Mouse (Mus musculus) bone marrow, adult 2 months (tissue): Measurements from ENCODE around the gene Fbxl19.

Experiments used
- CTCF ChIP-seq: fragments of 200-500 bp; IDR thresholded peaks from 2 replicates; pipeline ENCODE4 v1.5.1; 2011; ENCODE audit warnings: low read length, control low read depth; ENCODE audit not compliant: control insufficient read depth, insufficient read depth
- POLR2A ChIP-seq: fragments of 200-500 bp; IDR thresholded peaks from 2 replicates; pipeline ENCODE4 v1.6.1; 2011; ENCODE audit warnings: low read depth, mild to moderate bottlenecking, control low read depth, low read length, borderline replicate concordance; ENCODE audit not compliant: control insufficient read depth

DNA sequence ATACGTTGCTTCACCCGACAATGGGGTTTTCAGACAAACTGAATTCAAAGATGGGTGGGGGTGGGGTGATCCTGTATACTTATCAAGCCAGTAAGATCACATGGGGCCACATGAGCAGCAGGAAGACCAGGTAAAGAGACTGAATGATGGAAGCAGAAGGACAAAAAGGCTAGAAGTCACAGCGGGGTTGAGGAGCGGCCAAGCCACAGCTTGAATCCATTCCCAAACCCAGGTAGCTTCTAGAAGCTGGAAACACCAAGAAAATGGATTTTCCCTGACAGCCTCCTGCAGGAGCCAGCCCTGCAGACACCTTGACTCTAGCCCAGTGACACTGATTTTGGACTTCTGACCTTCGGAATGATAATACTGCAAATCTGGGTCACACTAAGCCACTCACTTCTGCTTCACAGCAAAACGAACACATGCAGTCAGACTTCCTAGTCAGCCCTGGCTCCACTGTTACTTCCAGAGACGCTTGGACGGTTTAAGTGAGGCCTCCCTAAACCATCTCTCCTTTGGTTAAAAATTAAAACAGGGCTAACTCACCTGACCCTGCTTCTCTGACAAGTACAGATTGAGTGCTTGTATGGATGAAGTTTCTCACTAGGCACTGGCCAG lies 40.7 kb upstream of the Fbxl19 start:
- TF ChIP-seq CTCF (no peak), POLR2A (no peak)
